Mouse (Mus musculus): ENCODE measurements around the gene Elf2.

The Elf2 gene

GRCm38 (mm10) chr3:51276421-51277111 is 63.9 kb downstream of the Elf2 start:
- no peak for DNase-seq

GRCm38 (mm10) chr3:51275956-51276398 is 64.5 kb downstream of the Elf2 start:
- DNase-seq = peak; percentile 99

GRCm38 (mm10) chr3:51270069-51270817 is 70.2 kb downstream of the Elf2 start:
- no peak for DNase-seq

- DNase-seq = no peak
Observed at GRCm38 (mm10) chr3:51268434-51268833, 72.0 kb downstream of the Elf2 start.

GRCm38 (mm10) chr3:51262942-51263341 is 77.5 kb downstream of the Elf2 start:
- DNase-seq = no peak

GRCm38 (mm10) chr3:51258070-51258469 is 82.4 kb downstream of the Elf2 start:
- no peak for DNase-seq

- no peak for DNase-seq
Observed at GRCm38 (mm10) chr3:51256450-51256849, 84.0 kb downstream of the Elf2 start.

- DNase-seq = no peak
Observed at GRCm38 (mm10) chr3:51254784-51255183, 85.7 kb downstream of the Elf2 start.

GRCm38 (mm10) chr3:51252689-51253402 is 87.6 kb downstream of the Elf2 start:
- no peak for DNase-seq

GRCm38 (mm10) chr3:51252223-51252622 is 88.2 kb downstream of the Elf2 start:
- no peak for DNase-seq

- DNase-seq = no peak
Observed at GRCm38 (mm10) chr3:51251057-51251456, 89.4 kb downstream of the Elf2 start.

- no peak for DNase-seq
Observed at GRCm38 (mm10) chr3:51249866-51250265, 90.6 kb downstream of the Elf2 start.

- DNase-seq = no peak
Observed at GRCm38 (mm10) chr3:51249460-51249859, 91.0 kb downstream of the Elf2 start.

GRCm38 (mm10) chr3:51248600-51248999 is 91.9 kb downstream of the Elf2 start:
- no peak for DNase-seq

- no peak for DNase-seq
Observed at GRCm38 (mm10) chr3:51247704-51248103, 92.8 kb downstream of the Elf2 start.

GRCm38 (mm10) chr3:51239541-51239940 is 100.9 kb downstream of the Elf2 start:
- no peak for DNase-seq

- DNase-seq = no peak
Observed at GRCm38 (mm10) chr3:51238515-51238914, 101.9 kb downstream of the Elf2 start.

GRCm38 (mm10) chr3:51234752-51235055 is 105.8 kb downstream of the Elf2 start:
- no peak for DNase-seq

GRCm38 (mm10) chr3:51233918-51234751 is 106.3 kb downstream of the Elf2 start:
- DNase-seq = peak; percentile 79

GRCm38 (mm10) chr3:51233474-51233873 is 107.0 kb downstream of the Elf2 start:
- DNase-seq = peak; percentile 78

GRCm38 (mm10) chr3:51232205-51232910 is 108.1 kb downstream of the Elf2 start:
- no peak for DNase-seq

GRCm38 (mm10) chr3:51231499-51231898 is 109.0 kb downstream of the Elf2 start:
- no peak for DNase-seq

All from kidney, adult 11 months (tissue).